Mouse (Mus musculus): ENCODE measurements at regions not wholly inside any gene's neighbourhood (a gene's known extent, or its start where the extent isn't known, plus 50 kb on each side); places are given as distances from the start of the nearest gene placed in this dataset.

GRCm38 (mm10) chr19:15175221-15175620 lies 577.4 kb upstream of the Tle4 start:
- no peak for TF ChIP-seq CTCF (IDR thresholded peaks at IDR 0.05; ENCODE audit: borderline replicate concordance, insufficient read depth, low read depth, low read length)
- Histone ChIP-seq H3K27ac (ENCODE audit: insufficient read depth, low read length) (no peak overlapping the region), H3K4me3 (replicated peaks; ENCODE audit: insufficient read depth, low read depth, low read length) (no peak overlapping the region), H3K4me1 (ENCODE audit: control insufficient read depth, insufficient read depth, low read length) (no peaks in the 10 kb centered on the region), H3K27me3 (ENCODE audit: control insufficient read depth, insufficient read depth, low read length) (no peaks in the 10 kb centered on the region)
- no peak for DNase-seq

- Histone ChIP-seq H3K4me1 (ENCODE audit: control insufficient read depth, insufficient read depth, low read length) (no peaks in the 10 kb centered on the region), H3K27me3 (ENCODE audit: control insufficient read depth, insufficient read depth, low read length) (no peaks in the 10 kb centered on the region), H3K4me3 (replicated peaks; ENCODE audit: insufficient read depth, low read depth, low read length) (no peak overlapping the region), H3K27ac (ENCODE audit: insufficient read depth, low read length) (no peak overlapping the region)
- DNase-seq: no peak
- 17% methylated on average over 5 of the region's 5 CpGs for WGBS
- TF ChIP-seq POLR2A (IDR thresholded peaks at IDR 0.05; ENCODE audit: borderline replicate concordance, insufficient read depth, low read length): no peak
- no peak for TF ChIP-seq CTCF (IDR thresholded peaks at IDR 0.05; ENCODE audit: borderline replicate concordance, insufficient read depth, low read depth, low read length)
Observed at GRCm38 (mm10) chr19:15173301-15173700, 575.5 kb upstream of the Tle4 start.

- WGBS: 79% methylated on average over 1 of the region's 1 CpGs
- DNase-seq: no peak
- no peaks in the 10 kb centered on the region for H3K4me1 ChIP-seq (ENCODE audit: control insufficient read depth, insufficient read depth, low read length)
- no peak overlapping the region for H3K27ac ChIP-seq (ENCODE audit: insufficient read depth, low read length)
- TF ChIP-seq CTCF (IDR thresholded peaks at IDR 0.05; ENCODE audit: borderline replicate concordance, insufficient read depth, low read depth, low read length): no peak
- no peak for TF ChIP-seq POLR2A (IDR thresholded peaks at IDR 0.05; ENCODE audit: borderline replicate concordance, insufficient read depth, low read length)
- H3K27me3 ChIP-seq (ENCODE audit: control insufficient read depth, insufficient read depth, low read length): no peaks in the 10 kb centered on the region
- no peak overlapping the region for H3K4me3 ChIP-seq (replicated peaks; ENCODE audit: insufficient read depth, low read depth, low read length)
Observed at GRCm38 (mm10) chr19:15167184-15167583, 569.3 kb upstream of the Tle4 start.

- WGBS: 62% methylated on average over 3 of the region's 3 CpGs
- H3K4me3 ChIP-seq (replicated peaks; ENCODE audit: insufficient read depth, low read depth, low read length): no peak overlapping the region
- no peaks in the 10 kb centered on the region for H3K4me1 ChIP-seq (ENCODE audit: control insufficient read depth, insufficient read depth, low read length)
- no peaks in the 10 kb centered on the region for H3K27me3 ChIP-seq (ENCODE audit: control insufficient read depth, insufficient read depth, low read length)
- TF ChIP-seq CTCF (IDR thresholded peaks at IDR 0.05; ENCODE audit: borderline replicate concordance, insufficient read depth, low read depth, low read length) (no peak), POLR2A (IDR thresholded peaks at IDR 0.05; ENCODE audit: borderline replicate concordance, insufficient read depth, low read length) (no peak)
- no peak overlapping the region for H3K27ac ChIP-seq (ENCODE audit: insufficient read depth, low read length)
- no peak for DNase-seq
Observed at GRCm38 (mm10) chr19:15160641-15161040, 562.8 kb upstream of the Tle4 start.

- Histone ChIP-seq H3K4me3 (replicated peaks; ENCODE audit: insufficient read depth, low read depth, low read length) (no peak overlapping the region), H3K27ac (ENCODE audit: insufficient read depth, low read length) (no peak overlapping the region), H3K4me1 (ENCODE audit: control insufficient read depth, insufficient read depth, low read length) (no peaks in the 10 kb centered on the region), H3K27me3 (ENCODE audit: control insufficient read depth, insufficient read depth, low read length) (no peaks in the 10 kb centered on the region)
- TF ChIP-seq CTCF (IDR thresholded peaks at IDR 0.05; ENCODE audit: borderline replicate concordance, insufficient read depth, low read depth, low read length) (no peak), POLR2A (IDR thresholded peaks at IDR 0.05; ENCODE audit: borderline replicate concordance, insufficient read depth, low read length) (no peak)
- 93% methylated on average over 3 of the region's 3 CpGs for WGBS
- no peak for DNase-seq
Observed at GRCm38 (mm10) chr19:15158653-15159052, 560.8 kb upstream of the Tle4 start.

- WGBS: 90% methylated on average over 14 of the region's 14 CpGs
- H3K4me1 ChIP-seq (ENCODE audit: control insufficient read depth, insufficient read depth, low read length): no peaks in the 10 kb centered on the region
- no peak for TF ChIP-seq POLR2A (IDR thresholded peaks at IDR 0.05; ENCODE audit: borderline replicate concordance, insufficient read depth, low read length)
- no peak for TF ChIP-seq CTCF (IDR thresholded peaks at IDR 0.05; ENCODE audit: borderline replicate concordance, insufficient read depth, low read depth, low read length)
- no peak overlapping the region for H3K4me3 ChIP-seq (replicated peaks; ENCODE audit: insufficient read depth, low read depth, low read length)
- DNase-seq: no peak
- H3K27ac ChIP-seq (ENCODE audit: insufficient read depth, low read length): no peak overlapping the region
- no peaks in the 10 kb centered on the region for H3K27me3 ChIP-seq (ENCODE audit: control insufficient read depth, insufficient read depth, low read length)
Observed at GRCm38 (mm10) chr19:15158177-15158576, 560.3 kb upstream of the Tle4 start.

GRCm38 (mm10) chr19:15154693-15155092 lies 556.8 kb upstream of the Tle4 start:
- WGBS: 55% methylated on average over 2 of the region's 2 CpGs
- TF ChIP-seq POLR2A (IDR thresholded peaks at IDR 0.05; ENCODE audit: borderline replicate concordance, insufficient read depth, low read length): no peak
- TF ChIP-seq CTCF (IDR thresholded peaks at IDR 0.05; ENCODE audit: borderline replicate concordance, insufficient read depth, low read depth, low read length): no peak
- H3K27ac ChIP-seq (ENCODE audit: insufficient read depth, low read length): no peak overlapping the region
- H3K27me3 ChIP-seq (ENCODE audit: control insufficient read depth, insufficient read depth, low read length): no peaks in the 10 kb centered on the region
- no peak for DNase-seq
- no peak overlapping the region for H3K4me3 ChIP-seq (replicated peaks; ENCODE audit: insufficient read depth, low read depth, low read length)
- no peaks in the 10 kb centered on the region for H3K4me1 ChIP-seq (ENCODE audit: control insufficient read depth, insufficient read depth, low read length)

GRCm38 (mm10) chr19:15146325-15146724 lies 548.5 kb upstream of the Tle4 start:
- Histone ChIP-seq H3K4me1 (ENCODE audit: control insufficient read depth, insufficient read depth, low read length) (no peaks in the 10 kb centered on the region), H3K27me3 (ENCODE audit: control insufficient read depth, insufficient read depth, low read length) (no peaks in the 10 kb centered on the region), H3K27ac (ENCODE audit: insufficient read depth, low read length) (no peak overlapping the region), H3K4me3 (replicated peaks; ENCODE audit: insufficient read depth, low read depth, low read length) (no peak overlapping the region)
- 90% methylated on average over 3 of the region's 3 CpGs for WGBS
- no peak for DNase-seq
- no peak for TF ChIP-seq CTCF (IDR thresholded peaks at IDR 0.05; ENCODE audit: borderline replicate concordance, insufficient read depth, low read depth, low read length)
- TF ChIP-seq POLR2A (IDR thresholded peaks at IDR 0.05; ENCODE audit: borderline replicate concordance, insufficient read depth, low read length): no peak

All from cerebellum, adult 2 months (tissue).